Mouse (Mus musculus): ENCODE data around the gene Dusp16.

DNA sequence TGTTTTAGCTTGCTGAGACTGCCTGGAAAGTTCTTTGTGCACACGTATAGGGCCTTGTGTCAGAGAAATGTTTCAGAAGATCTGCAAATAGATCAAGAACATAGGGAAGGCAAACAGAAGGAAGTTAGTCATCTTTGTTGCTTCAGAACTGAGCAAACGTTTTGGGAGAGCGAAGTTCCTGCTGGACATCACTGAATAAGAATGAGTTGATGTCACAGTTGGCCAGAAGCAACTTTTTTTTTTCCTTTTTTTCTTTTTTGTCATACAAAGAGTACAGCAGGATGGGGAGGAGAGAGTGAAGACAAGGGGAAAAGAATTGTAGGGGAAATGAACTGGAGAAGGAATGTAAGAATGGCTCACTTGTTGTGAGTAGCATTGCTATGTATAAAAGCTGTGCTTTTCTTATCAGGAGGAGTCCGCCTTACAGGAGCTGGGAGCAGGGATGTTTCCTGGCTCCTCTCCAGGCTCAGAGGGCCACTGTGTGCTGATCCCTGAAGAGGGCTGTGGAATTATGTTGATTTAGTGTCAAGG, 121.5 kb downstream of the Dusp16 start:
- TF ChIP-seq CTCF (IDR thresholded peaks at IDR 0.05; ENCODE audit: low read depth) (no peak), EP300 (IDR thresholded peaks at IDR 0.05; ENCODE audit: low read depth) (no peak)

Measured in liver, postnatal 0 days (tissue).